Mouse (Mus musculus): Measurements from ENCODE around the gene Sec14l5.
"Not testable (repeated sequence)": the region's sequence is repeated elsewhere in the genome, so short reads cannot be mapped to it uniquely, and the experiment has no call there.

The Sec14l5 gene

DNA sequence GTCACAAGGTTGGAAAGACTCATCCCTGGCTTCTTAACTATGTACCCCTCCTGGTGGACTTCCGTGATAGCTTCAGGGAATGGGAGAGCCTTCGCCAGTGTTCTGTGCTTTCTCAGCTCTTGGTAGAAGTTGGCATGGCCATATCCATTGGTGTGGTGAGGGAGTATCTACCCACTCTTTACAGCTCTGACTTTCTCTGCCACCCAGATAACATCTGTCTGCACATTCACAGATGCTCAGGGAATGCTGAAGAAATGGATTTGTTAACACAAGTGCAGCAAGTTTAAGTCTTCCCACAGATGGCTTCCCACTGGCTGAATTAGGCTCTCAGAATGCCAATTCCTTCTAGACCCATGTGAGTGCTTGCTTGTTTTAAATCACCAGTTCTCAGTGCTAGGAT, 67.2 kb downstream of the Sec14l5 start:
- DNase-seq (ENCODE audit: low read depth, low spot score), result no peak

DNA sequence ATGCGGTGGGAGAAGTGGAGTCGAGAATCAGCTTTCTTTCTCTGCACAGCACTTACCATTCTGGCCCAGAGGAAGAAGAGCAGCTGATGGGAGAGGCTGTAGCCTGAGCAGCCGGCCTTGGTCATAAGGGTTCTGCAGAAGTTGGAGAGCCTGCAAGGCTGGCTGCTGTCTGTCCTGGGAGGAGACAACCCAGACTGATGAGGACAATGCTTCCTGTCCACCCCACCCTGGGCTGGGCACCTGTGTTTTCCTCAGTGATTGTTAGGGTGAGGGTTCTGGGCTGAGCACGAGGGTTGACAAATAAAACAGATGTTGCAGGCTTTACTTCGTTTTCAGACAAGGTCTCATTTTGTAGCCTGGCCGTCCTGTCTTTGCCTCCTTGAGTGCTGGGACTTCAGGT, 69.8 kb downstream of the Sec14l5 start:
- no peak for DNase-seq (ENCODE audit: low read depth, low spot score)

GRCm38 (mm10) chr16:5217341-5218133, 70.6 kb downstream of the Sec14l5 start:
- no peak for DNase-seq (ENCODE audit: low read depth, low spot score)

GRCm38 (mm10) chr16:5221403-5221802, 74.5 kb downstream of the Sec14l5 start:
- no peak for DNase-seq (ENCODE audit: low read depth, low spot score)

GRCm38 (mm10) chr16:5222140-5222539, 75.2 kb downstream of the Sec14l5 start, which contains the start of gene AU021092:
Gene AU021092, minus strand, starts transcription at chr16:5222299.
- DNase-seq (ENCODE audit: low read depth, low spot score), result no peak

- DNase-seq (ENCODE audit: low read depth, low spot score), result not testable (repeated sequence)
Measured at GRCm38 (mm10) chr16:5226534-5226933, 79.6 kb downstream of the Sec14l5 start.

- DNase-seq (ENCODE audit: low read depth, low spot score), result not testable (repeated sequence)
Measured at GRCm38 (mm10) chr16:5227501-5227900, 80.6 kb downstream of the Sec14l5 start.

- DNase-seq (ENCODE audit: low read depth, low spot score), result not testable (repeated sequence)
Measured at GRCm38 (mm10) chr16:5228103-5228502, 81.2 kb downstream of the Sec14l5 start.

DNA sequence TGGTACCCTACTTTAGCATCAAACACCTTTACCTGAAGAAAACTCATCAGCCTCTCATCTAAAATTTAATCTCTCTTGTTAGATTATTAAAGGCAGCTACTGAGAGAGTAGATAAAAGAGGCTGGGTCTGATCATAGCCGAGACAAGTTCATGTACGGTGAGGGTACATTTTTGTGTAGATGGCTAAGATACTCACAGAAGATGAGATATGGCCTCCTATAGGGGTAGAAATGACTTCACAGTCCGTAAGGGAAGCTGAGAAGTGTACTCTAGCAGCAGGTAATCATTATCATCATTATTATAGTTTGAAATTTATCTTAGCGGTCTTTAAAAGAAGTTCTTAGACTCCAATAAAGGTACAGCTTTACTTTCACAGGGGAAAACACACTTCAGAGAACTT, 86.1 kb downstream of the Sec14l5 start:
- DNase-seq (ENCODE audit: low read depth, low spot score), result no peak

DNA sequence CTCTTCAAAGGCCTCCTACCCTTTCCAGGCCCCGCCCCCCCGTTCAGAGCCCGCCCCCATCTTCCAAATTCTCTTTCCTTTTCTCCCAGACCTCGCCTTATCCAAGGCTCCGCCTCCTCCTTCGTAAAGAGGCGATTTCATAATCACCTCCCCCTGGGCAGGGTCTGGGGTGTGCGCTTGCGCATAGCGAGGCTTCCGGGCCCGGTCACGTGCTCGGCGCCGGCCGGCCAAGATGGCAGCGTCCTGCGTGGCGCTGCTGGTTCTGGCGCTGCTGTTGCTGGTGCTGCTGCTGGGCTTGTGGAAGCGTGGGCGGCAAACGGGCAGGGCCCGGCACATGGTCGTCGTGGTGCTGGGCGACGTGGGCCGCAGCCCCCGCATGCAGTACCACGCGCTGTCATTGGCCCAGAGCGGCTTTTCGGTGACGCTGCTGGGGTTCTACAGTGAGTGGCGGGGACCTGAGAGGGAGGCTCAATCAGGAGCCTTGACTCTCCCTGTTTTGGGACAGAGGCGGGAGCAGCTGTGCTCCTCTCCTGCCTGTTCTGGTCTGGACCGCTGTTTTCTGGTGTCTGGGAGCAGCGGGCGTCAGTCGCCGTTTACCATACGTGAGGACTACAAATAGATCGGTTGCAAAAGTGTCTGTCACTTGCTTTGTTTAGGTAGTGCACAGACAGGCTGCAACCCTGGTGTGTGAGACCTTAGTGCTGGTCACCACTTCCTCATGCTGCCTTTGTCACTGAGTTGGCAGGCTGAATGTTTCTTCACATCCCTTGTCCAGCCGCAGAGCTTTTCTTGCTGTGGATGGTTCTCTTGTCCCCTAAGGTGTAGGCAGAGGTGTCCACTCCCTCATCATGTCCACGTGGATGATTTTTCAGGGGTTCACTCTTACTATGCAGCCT, 86.8 kb downstream of the Sec14l5 start, which contains the start of gene Alg1:
Gene Alg1, plus strand, starts transcription at position 204 of the 896 bp plus-strand sequence.
- DNase-seq (ENCODE audit: low read depth, low spot score), result peak; percentile 96

All from skeletal muscle tissue, adult 2 months (tissue).